Comparison of ENCODE assay signal across 9 mouse cellular contexts in the genomic region with DNA sequence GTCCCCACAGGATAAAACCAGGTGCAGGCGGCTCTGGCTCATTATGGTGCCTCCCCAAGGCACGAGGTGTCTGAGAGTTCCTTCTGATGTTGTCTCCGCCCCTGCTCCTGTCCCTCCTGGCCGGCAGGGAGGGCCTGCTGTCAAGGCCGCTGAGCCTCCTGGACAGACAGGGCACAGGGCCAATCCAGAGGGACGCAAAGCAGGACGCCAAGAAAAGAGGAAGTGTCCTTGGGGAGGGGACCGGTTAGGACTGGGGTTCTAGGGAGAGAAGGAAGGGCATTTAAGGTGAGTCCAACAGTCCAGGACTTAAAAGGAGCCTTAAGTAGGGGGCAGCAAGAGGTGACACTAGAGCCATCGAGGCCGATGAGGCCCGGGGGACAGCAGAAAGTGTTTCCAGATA. TPM values are rescaled to one million over a fixed set of nuclear protein-coding genes. Genes with fewer than 3 reads are reported as not detected.
DNase-seq lines count a peak whose midpoint lies in the region; ATAC-seq and TF ChIP-seq lines count a peak whose summit lies in the region.
"Had no signal": no experiment of that assay in that cellular context is flagged by ENCODE, and none has a peak within 500 bp of the region (broad histone marks: within the 10 kb centered on the region; RNA-seq: fewer than 3 reads in every experiment).

No protein-coding gene starts in this region.

- no peak overlapping the region for H3K9ac ChIP-seq in intestine, embryonic 14.5 days (ENCODE audit: low read length)
- H3K9ac ChIP-seq in liver, embryonic 14.5 days (replicated peaks) = peak overlapping the region; percentile 53
- H3K9ac ChIP-seq: midbrain, embryonic 12.5 days had no signal

- WGBS in intestine, embryonic 14.5 days = 14% methylated on average over 11 of the region's 11 CpGs
- 9% methylated on average over 11 of the region's 11 CpGs for WGBS in liver, embryonic 14.5 days (ENCODE audit: insufficient replicate concordance)

- H3K4me3 ChIP-seq in intestine, embryonic 14.5 days (ENCODE audit: low read depth, low read length) = peak overlapping the region; percentile 55; the same call in 1 of the 2 replicates
- H3K4me3 ChIP-seq in liver, embryonic 14.5 days (ENCODE audit: insufficient read depth in 1 of 2, low read depth in 2 of 2, low read length in 2 of 2) = peak overlapping the region; percentile 63 to 68

- TF ChIP-seq CTCF in liver, embryonic 14.5 days (IDR thresholded peaks at IDR 0.05; ENCODE audit: low read depth) = peak; percentile 18; the same call in 1 of the 2 replicates

- peak overlapping the region; percentile 100 for H3K4me2 ChIP-seq in intestine, embryonic 14.5 days (ENCODE audit: low read length)
- peak overlapping the region; percentile 94 for H3K4me2 ChIP-seq in liver, embryonic 14.5 days (ENCODE audit: low read depth)

- H3K36me3 ChIP-seq in intestine, embryonic 14.5 days (ENCODE audit: control insufficient read depth, insufficient read depth, low read length) = no peaks in the 10 kb centered on the region
- H3K36me3 ChIP-seq in liver, embryonic 14.5 days (replicated peaks; ENCODE audit: control insufficient read depth, insufficient read depth, low read depth) = no peaks in the 10 kb centered on the region
- H3K36me3 ChIP-seq: midbrain, embryonic 12.5 days had no signal

- H3K27me3 ChIP-seq in intestine, embryonic 14.5 days (replicated peaks; ENCODE audit: control insufficient read depth, insufficient read depth, low read length) = 0 out of 2 replicates have a peak, but pooled peaks cover 3% of the 10 kb centered on the region
- H3K27me3 ChIP-seq in liver, embryonic 14.5 days (ENCODE audit: control insufficient read depth, insufficient read depth, low read length) = no peaks in the 10 kb centered on the region

- no peaks in the 10 kb centered on the region for H3K9me3 ChIP-seq in intestine, embryonic 14.5 days (ENCODE audit: control insufficient read depth, low read length)
- no peaks in the 10 kb centered on the region for H3K9me3 ChIP-seq in liver, embryonic 14.5 days (ENCODE audit: control insufficient read depth, low read length)
- H3K9me3 ChIP-seq: midbrain, embryonic 12.5 days had no signal

- H3K4me1 ChIP-seq in intestine, embryonic 14.5 days (replicated peaks; ENCODE audit: control insufficient read depth, insufficient read depth, low read length) = peaks cover 27% of the 10 kb centered on the region
- peaks cover 16 to 38% of the 10 kb centered on the region in 2 experiments for H3K4me1 ChIP-seq in liver, embryonic 14.5 days (replicated peaks; ENCODE audit: control insufficient read depth in 2 of 2, insufficient read depth in 2 of 2, low read length in 1 of 2)

- ATAC-seq in intestine, embryonic 14.5 days (replicated peaks; ENCODE audit: low FRiP score, low TSS enrichment, low read depth) = no peak
- ATAC-seq in liver, embryonic 14.5 days (ENCODE audit: insufficient read depth) = no peak

- H3K27ac ChIP-seq in intestine, embryonic 14.5 days (ENCODE audit: low read depth) = no peak overlapping the region
- H3K27ac ChIP-seq in liver, embryonic 14.5 days = no peak overlapping the region
- H3K27ac ChIP-seq: midbrain, embryonic 12.5 days had no signal

- DNase-seq in frontal cortex, postnatal 10 days (ENCODE audit: low spot score in 2 of 2) = peak; percentile 33 to 47
- no peak for DNase-seq in frontal cortex, postnatal 14 days (ENCODE audit: low spot score in 2 of 2)
- peak; percentile 44 for DNase-seq in Muller cell, postnatal 12 days (ENCODE audit: inconsistent ontology term)
- peak; percentile 41 to 59 for DNase-seq in gastrocnemius, postnatal 36 days
- DNase-seq in intestine, embryonic 14.5 days (ENCODE audit: low spot score) = peak; percentile 65
- DNase-seq in liver, embryonic 14.5 days (ENCODE audit: low read depth in 3 of 3, low spot score in 3 of 3) = no peak
- peak; percentile 52 for DNase-seq in ovary, postnatal 10 days (ENCODE audit: low spot score)
- DNase-seq in cerebellum, adult 8-10 months = no peak

- intact Hi-C loops in gastrocnemius, postnatal 36 days (cut with DNase I) = loop anchor here (2.0 kb wide), 1 partner anchor 35 kb away; no protein-coding TSS in a partner anchor

- no peak for TF ChIP-seq EP300 in liver, embryonic 14.5 days (IDR thresholded peaks at IDR 0.05; ENCODE audit: low read depth)

RNA-seq across cellular contexts. Expression of gene Cpt1a, which starts 0.5 kb away (rescaled TPM):
- 10 to 100 TPM; 11.7 to 19.0 TPM for total RNA-seq in gastrocnemius, postnatal 36 days (2021)
- 22.8 and 24.3 TPM in 2 replicates for polyA plus RNA-seq in intestine, embryonic 14.5 days (2014; fragmentation: Nextera tagmentation; extraction: Ambion mirVana)
- 3.5 and 4.6 TPM in 2 replicates for polyA plus RNA-seq in liver, embryonic 14.5 days (2012; rRNA removed)
- 5.2 and 6.8 TPM in 2 replicates for polyA plus RNA-seq in liver, embryonic 14.5 days (2014; fragmentation: Nextera tagmentation; extraction: Ambion mirVana)

RNA-seq across cellular contexts. Expression of gene Ighmbp2, which starts 38.8 kb away (rescaled TPM):
- 1 to 10 TPM; 3.3 to 4.6 TPM for total RNA-seq in gastrocnemius, postnatal 36 days (2021)
- polyA plus RNA-seq in intestine, embryonic 14.5 days (2014; fragmentation: Nextera tagmentation; extraction: Ambion mirVana) = 9.3 and 10.5 TPM in 2 replicates
- 1.4 and 1.6 TPM in 2 replicates for polyA plus RNA-seq in liver, embryonic 14.5 days (2012; rRNA removed)
- 2.0 and 2.3 TPM in 2 replicates for polyA plus RNA-seq in liver, embryonic 14.5 days (2014; fragmentation: Nextera tagmentation; extraction: Ambion mirVana)

RNA-seq across cellular contexts. Expression of gene Mrpl21, which starts 38.9 kb away (rescaled TPM):
- 10 to 100 TPM; 57.2 to 61.2 TPM for total RNA-seq in gastrocnemius, postnatal 36 days (2021)
- polyA plus RNA-seq in intestine, embryonic 14.5 days (2014; fragmentation: Nextera tagmentation; extraction: Ambion mirVana) = 143 and 147 TPM in 2 replicates
- polyA plus RNA-seq in liver, embryonic 14.5 days (2012; rRNA removed) = 21.5 and 36.2 TPM in 2 replicates
- polyA plus RNA-seq in liver, embryonic 14.5 days (2014; fragmentation: Nextera tagmentation; extraction: Ambion mirVana) = 67.9 and 73.2 TPM in 2 replicates

Comparison
In these comparisons a context has a peak if more than half of its experiments do, and no peak if none do; other contexts are left out.
1. DNase-seq: peak in frontal cortex, postnatal 10 days (2 of 2), Muller cell, postnatal 12 days (single experiment), gastrocnemius, postnatal 36 days (2 of 2), intestine, embryonic 14.5 days (single experiment) and ovary, postnatal 10 days (single experiment); none in frontal cortex, postnatal 14 days (0 of 2), liver, embryonic 14.5 days (0 of 3) and cerebellum, adult 8-10 months (single experiment).